In the genomic region with DNA sequence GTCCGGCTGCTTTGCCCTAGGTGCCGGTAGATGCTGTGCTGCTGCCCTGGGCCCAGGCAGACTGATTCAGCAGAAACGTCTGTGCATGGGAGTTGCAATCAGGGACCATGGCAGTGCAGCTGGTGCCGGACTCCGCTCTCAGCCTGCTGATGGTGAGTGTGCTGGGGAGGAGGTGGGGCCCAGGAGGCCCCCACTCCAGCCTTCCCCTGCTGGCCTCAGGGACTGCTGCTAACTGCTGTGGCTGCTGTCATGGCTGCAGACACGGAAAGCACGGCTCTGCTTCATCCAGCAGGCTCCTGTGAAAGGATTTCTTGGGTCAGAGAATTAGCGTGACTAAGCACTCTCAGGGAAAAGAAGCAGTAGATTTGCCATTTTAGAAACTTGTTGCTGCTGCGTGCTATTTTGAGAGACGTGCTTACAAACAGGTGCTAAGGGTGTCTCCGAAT, we compare ENCODE assay signal across 9 mouse cellular contexts. TPM values are rescaled to one million over a fixed set of nuclear protein-coding genes. Genes with fewer than 3 reads are reported as not detected.
DNase-seq lines count a peak whose midpoint lies in the region; ATAC-seq and TF ChIP-seq lines count a peak whose summit lies in the region.
"Had no signal": no experiment of that assay in that cellular context is flagged by ENCODE, and none has a peak within 500 bp of the region (broad histone marks: within the 10 kb centered on the region; RNA-seq: fewer than 3 reads in every experiment).

No protein-coding gene starts in this region.

- ATAC-seq in forebrain, embryonic 13.5 days, result 0 out of 2 replicates have a peak, but pooled peaks have one; percentile 51
- peak; percentile 90 for ATAC-seq in midbrain, embryonic 14.5 days (ENCODE audit: low FRiP score, low TSS enrichment)
- no peak for ATAC-seq in erythroblast, adult 5-6 weeks (replicated peaks; ENCODE audit: low FRiP score, poor library complexity, severe bottlenecking)

- H3K4me3 ChIP-seq in forebrain, embryonic 13.5 days, result no peak overlapping the region
- H3K4me3 ChIP-seq in layer of hippocampus, adult 2 months, result peak overlapping the region; percentile 72
- H3K4me3 ChIP-seq in midbrain, embryonic 14.5 days (replicated peaks; ENCODE audit: low read depth, low read length), result peak overlapping the region; percentile 22

- H3K36me3 ChIP-seq in forebrain, embryonic 13.5 days (ENCODE audit: poor library complexity, severe bottlenecking), result no peaks in the 10 kb centered on the region
- no peaks in the 10 kb centered on the region for H3K36me3 ChIP-seq in midbrain, embryonic 14.5 days (ENCODE audit: control insufficient read depth, insufficient read depth, low read length)

- no peaks in the 10 kb centered on the region for H3K9me3 ChIP-seq in forebrain, embryonic 13.5 days (replicated peaks)
- no peaks in the 10 kb centered on the region for H3K9me3 ChIP-seq in midbrain, embryonic 14.5 days (ENCODE audit: control insufficient read depth, low read length)

- H3K27me3 ChIP-seq in forebrain, embryonic 13.5 days, result no peaks in the 10 kb centered on the region
- no peaks in the 10 kb centered on the region for H3K27me3 ChIP-seq in midbrain, embryonic 14.5 days (ENCODE audit: control insufficient read depth, insufficient read depth, low read length)

- peaks cover 14% of the 10 kb centered on the region for H3K4me1 ChIP-seq in forebrain, embryonic 13.5 days
- H3K4me1 ChIP-seq in midbrain, embryonic 14.5 days (ENCODE audit: control insufficient read depth, insufficient read depth, low read length), result peaks cover 19% of the 10 kb centered on the region

- H3K27ac ChIP-seq in forebrain, embryonic 13.5 days, result no peak overlapping the region
- peak overlapping the region; percentile 98 for H3K27ac ChIP-seq in layer of hippocampus, adult 2 months
- H3K27ac ChIP-seq in midbrain, embryonic 14.5 days (replicated peaks; ENCODE audit: low read depth, low read length), result peak overlapping the region; percentile 77
- H3K27ac ChIP-seq: macrophage had no signal

- 50% methylated on average over 11 of the region's 11 CpGs for WGBS in forebrain, embryonic 13.5 days
- 8% methylated on average over 11 of the region's 11 CpGs for WGBS in midbrain, embryonic 14.5 days

- H3K4me2 ChIP-seq in forebrain, embryonic 13.5 days, result peak overlapping the region; percentile 38
- peak overlapping the region; percentile 51 for H3K4me2 ChIP-seq in midbrain, embryonic 14.5 days (ENCODE audit: low read length)

- DNase-seq in adrenal gland, postnatal 14 days, result peak; percentile 27
- DNase-seq in adrenal gland, adult 2 months, result no peak
- peak; percentile 43 for DNase-seq in brain, embryonic 18.5 days (ENCODE audit: low read depth, low spot score)
- DNase-seq in layer of hippocampus, adult 2 months (ENCODE audit: low spot score in 2 of 2), result peak; percentile 27 to 46
- DNase-seq in midbrain, embryonic 14.5 days, result peak; percentile 76
- no peak for DNase-seq in urinary bladder, postnatal 10 days (ENCODE audit: low spot score)

- TF ChIP-seq CTCF in layer of hippocampus, adult 2 months (conservative IDR thresholded peaks at IDR 0.05), result no peak

- 0 out of 2 replicates have a peak overlapping the region, but pooled peaks have one; percentile 16 for H3K9ac ChIP-seq in forebrain, embryonic 13.5 days
- peak overlapping the region; percentile 43; the same call in 1 of the 2 replicates for H3K9ac ChIP-seq in midbrain, embryonic 14.5 days (replicated peaks; ENCODE audit: low read length)

RNA-seq across cellular contexts. Expression of gene Frmd4a, which starts 0.9 kb away (rescaled TPM):
- total RNA-seq in adrenal gland, postnatal 14 days (2021), result 17.0 and 20.0 TPM in 2 replicates
- 10 to 100 TPM; 11.4 to 15.8 TPM for total RNA-seq in adrenal gland, adult 2 months (2021)
- 9.8 and 12.0 TPM in 2 replicates for polyA plus RNA-seq in adrenal gland, adult 2 months (2012; rRNA removed)
- polyA plus RNA-seq in forebrain, embryonic 13.5 days (2015; fragmentation: Nextera tagmentation; extraction: Ambion mirVana), result 39.5 and 42.6 TPM in 2 replicates
- total RNA-seq in layer of hippocampus, adult 2 months (2021), result 10 to 100 TPM; 69.1 to 82.3 TPM
- polyA plus RNA-seq in midbrain, embryonic 14.5 days (2014; fragmentation: Nextera tagmentation; extraction: Ambion mirVana), result 54.1 and 68.4 TPM in 2 replicates
- 194 and 233 TPM in 2 replicates for total RNA-seq in erythroblast, adult 5-6 weeks (2015; ENCODE audit: low replicate concordance)
- 301 and 477 TPM in 2 replicates for total RNA-seq in erythroblast, adult 5-6 weeks (2017; ENCODE audit: low replicate concordance)

Comparison
In these comparisons a context has a peak if more than half of its experiments do, and no peak if none do; other contexts are left out.
1. DNase-seq: peak in adrenal gland, postnatal 14 days (single experiment), brain, embryonic 18.5 days (single experiment), layer of hippocampus, adult 2 months (2 of 2) and midbrain, embryonic 14.5 days (single experiment); none in adrenal gland, adult 2 months (single experiment) and urinary bladder, postnatal 10 days (single experiment).